Comparison of ENCODE assay signal across 33 mouse cellular contexts in the genomic region with DNA sequence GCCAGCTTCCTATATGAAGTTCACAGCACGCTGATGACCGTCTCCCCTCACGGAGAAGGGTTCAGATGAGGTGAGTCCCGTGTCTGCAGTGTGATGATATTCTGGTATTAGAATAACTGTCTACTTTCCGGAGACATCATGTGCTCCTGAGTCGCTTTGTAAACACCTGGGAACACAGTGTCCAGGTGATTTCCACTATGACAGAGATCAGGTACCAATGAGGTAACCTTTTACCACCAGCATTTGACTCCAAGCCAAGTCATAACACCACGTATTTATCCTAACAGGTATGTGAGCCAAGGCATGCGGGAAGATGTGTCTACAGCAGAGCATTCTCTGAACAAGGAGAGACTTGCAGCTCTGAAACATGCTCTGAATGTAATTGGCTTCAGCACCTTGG.
"Had no signal": no experiment of that assay in that cellular context is flagged by ENCODE, and none has a peak within 500 bp of the region (broad histone marks: within the 10 kb centered on the region; RNA-seq: fewer than 3 reads in every experiment).

No protein-coding gene starts in this region.

- H3K4me1 ChIP-seq: heart, embryonic 13.5 days; heart, embryonic 15.5 days; intestine, embryonic 15.5 days had no signal

- H3K27me3 ChIP-seq: heart, embryonic 15.5 days; hindbrain, embryonic 12.5 days; hindbrain, embryonic 13.5 days; hindbrain, embryonic 15.5 days; intestine, embryonic 15.5 days had no signal

- H3K36me3 ChIP-seq: heart, embryonic 13.5 days; heart, embryonic 15.5 days; hindbrain, embryonic 10.5 days; hindbrain, embryonic 12.5 days; hindbrain, embryonic 13.5 days; hindbrain, embryonic 15.5 days; intestine, embryonic 15.5 days; kidney, embryonic 15.5 days had no signal

- H3K9ac ChIP-seq: heart, embryonic 13.5 days; heart, embryonic 15.5 days; hindbrain, embryonic 12.5 days; hindbrain, embryonic 13.5 days; hindbrain, embryonic 14.5 days; hindbrain, embryonic 15.5 days; intestine, embryonic 15.5 days; kidney, embryonic 15.5 days had no signal

- H3K9me3 ChIP-seq: heart, embryonic 13.5 days; heart, embryonic 15.5 days; hindbrain, embryonic 10.5 days; hindbrain, embryonic 12.5 days; hindbrain, embryonic 13.5 days; hindbrain, embryonic 15.5 days; intestine, embryonic 15.5 days; kidney, embryonic 15.5 days had no signal

- H3K27ac ChIP-seq: heart, embryonic 13.5 days; heart, embryonic 15.5 days; hindbrain, embryonic 10.5 days; hindbrain, embryonic 12.5 days; hindbrain, embryonic 13.5 days; hindbrain, embryonic 14.5 days; hindbrain, embryonic 15.5 days; hindbrain, postnatal 0 days; intestine, embryonic 15.5 days; kidney, embryonic 15.5 days; kidney, postnatal 0 days; layer of hippocampus, adult 2 months; left cerebral cortex, adult 2 months had no signal

- DNase-seq: heart, postnatal 10 days; heart, postnatal 14 days; heart, postnatal 36 days; heart, postnatal 4 days; kidney, adult 11 months; kidney, adult 18-20 months; kidney, adult 2 months; kidney, adult 8-10 months; kidney, adult 9 months; kidney, postnatal 10 days; kidney, postnatal 14 days; kidney, postnatal 25 days; kidney, postnatal 36 days; kidney, postnatal 4 days; layer of hippocampus, adult 9-11 months; layer of hippocampus, postnatal 36 days had no signal

- H3K4me3 ChIP-seq: heart, embryonic 13.5 days; heart, embryonic 15.5 days; hindbrain, embryonic 10.5 days; hindbrain, embryonic 12.5 days; hindbrain, embryonic 13.5 days; hindbrain, embryonic 15.5 days; intestine, embryonic 15.5 days; kidney, embryonic 15.5 days; layer of hippocampus, adult 2 months; left cerebral cortex, adult 2 months had no signal

- ATAC-seq: hindbrain, embryonic 16.5 days; hindbrain, postnatal 0 days; inflammation-experienced regulatory T-cells, adult 6 months; intestine, embryonic 15.5 days; intestine, embryonic 16.5 days; intestine, postnatal 0 days had no signal

- H3K4me2 ChIP-seq: heart, embryonic 13.5 days; heart, embryonic 15.5 days; hindbrain, embryonic 12.5 days; hindbrain, embryonic 13.5 days; hindbrain, embryonic 14.5 days; hindbrain, embryonic 15.5 days; intestine, embryonic 15.5 days; kidney, embryonic 15.5 days had no signal
